Mouse (Mus musculus) heart, embryonic 16.5 days (tissue): Measurements from ENCODE around the gene Slc27a2. TPM values are rescaled to one million over a fixed set of nuclear protein-coding genes. Genes with fewer than 3 reads are reported as not detected.

Source experiments
- ATAC-seq: fragments of 200-750 bp; cut with Nextera tagmentation; replicated peaks from 2 replicates; pipeline ENCODE4 v1.8.0; 2017; ENCODE audit warnings: moderate number of reproducible peaks; ENCODE audit not compliant: insufficient read depth, low FRiP score; ENCODE audit errors: extremely low read depth
- H3K27ac ChIP-seq: fragments of 300-500 bp; sonication (generic); 2 replicates; pipeline ENCODE4 v1.5.1; 2014; ENCODE audit warnings: mild to moderate bottlenecking, low read length, control low read depth, moderate library complexity
- H3K27me3 ChIP-seq: fragments of 300-500 bp; sonication (generic); 2 replicates; pipeline ENCODE4 v1.6.1; 2014; ENCODE audit warnings: low read length, mixed read lengths; ENCODE audit not compliant: control insufficient read depth, insufficient read depth
- H3K36me3 ChIP-seq: fragments of 300-500 bp; sonication (generic); 2 replicates; pipeline ENCODE4 v1.6.1; 2014; ENCODE audit not compliant: control insufficient read depth, insufficient read depth
- H3K4me1 ChIP-seq: fragments of 300-500 bp; sonication (generic); 2 replicates; pipeline ENCODE4 v1.6.1; 2014; ENCODE audit warnings: low read length, mixed read lengths; ENCODE audit not compliant: control insufficient read depth, insufficient read depth
- H3K4me2 ChIP-seq: fragments of 300-500 bp; sonication (generic); 2 replicates; pipeline ENCODE4 v1.6.1; 2014; ENCODE audit warnings: low read depth, mild to moderate bottlenecking, control low read depth, low read length
- H3K4me3 ChIP-seq: fragments of 300-500 bp; sonication (generic); 2 replicates; pipeline ENCODE4 v1.5.1; 2014; ENCODE audit warnings: mild to moderate bottlenecking, control low read depth, low read length
- H3K9ac ChIP-seq: fragments of 300-500 bp; sonication (generic); 2 replicates; pipeline ENCODE4 v1.6.1; 2014; ENCODE audit warnings: low read length, control low read depth
- H3K9me3 ChIP-seq: fragments of 300-500 bp; sonication (generic); replicated peaks from 2 replicates; pipeline ENCODE4 v1.6.1; 2016; ENCODE audit warnings: low read length; ENCODE audit not compliant: control insufficient read depth
- WGBS: fragments of 180-500 bp; shearing (Covaris S2); extraction: QIAGEN DNeasy Blood & Tissue Kit; methylation state at CpG from one replicate; pipeline ENCODE4 v1.1.7; 2014; 5-methylcytosine and 5-hydroxymethylcytosine counted together
- polyA plus RNA-seq: library from polyadenylated mRNA; unstranded; fragments of >200 nt; fragmentation: Nextera tagmentation; extraction: Ambion mirVana; gene quantifications from 2 replicates; pipeline ENCODE4 v1.2.1, GENCODE M21; 2015

Gene Slc27a2
- polyA plus RNA-seq, 1 experiment from 2014 or later: 0.80 TPM

- peak overlapping the region; percentile 72 for H3K9ac ChIP-seq
- WGBS: 20% methylated on average over 26 of the region's 26 CpGs
- no peaks in the 10 kb centered on the region for H3K27me3 ChIP-seq
- no peaks in the 10 kb centered on the region for H3K36me3 ChIP-seq
- no peaks in the 10 kb centered on the region for H3K9me3 ChIP-seq
- H3K4me1 ChIP-seq: 0 out of 2 replicates have a peak, but pooled peaks cover 2% of the 10 kb centered on the region
- H3K27ac ChIP-seq: no peak overlapping the region
- H3K4me2 ChIP-seq: peak overlapping the region; percentile 86
- H3K4me3 ChIP-seq: peak overlapping the region; percentile 52
- ATAC-seq: peak; percentile 35; the same call in 1 of the 2 replicates
Measured at GRCm38 (mm10) chr2:126593831-126594610, 41.8 kb downstream of the Slc27a2 start.

GRCm38 (mm10) chr2:126596347-126597072, 44.3 kb downstream of the Slc27a2 start:
- Histone ChIP-seq H3K9me3 (no peaks in the 10 kb centered on the region), H3K4me3 (no peak overlapping the region), H3K27ac (no peak overlapping the region), H3K27me3 (no peaks in the 10 kb centered on the region), H3K36me3 (no peaks in the 10 kb centered on the region), H3K4me2 (no peak overlapping the region), H3K9ac (no peak overlapping the region), H3K4me1 (0 out of 2 replicates have a peak, but pooled peaks cover 2% of the 10 kb centered on the region)
- no peak for ATAC-seq
- 89% methylated on average over 7 of the region's 7 CpGs for WGBS

DNA sequence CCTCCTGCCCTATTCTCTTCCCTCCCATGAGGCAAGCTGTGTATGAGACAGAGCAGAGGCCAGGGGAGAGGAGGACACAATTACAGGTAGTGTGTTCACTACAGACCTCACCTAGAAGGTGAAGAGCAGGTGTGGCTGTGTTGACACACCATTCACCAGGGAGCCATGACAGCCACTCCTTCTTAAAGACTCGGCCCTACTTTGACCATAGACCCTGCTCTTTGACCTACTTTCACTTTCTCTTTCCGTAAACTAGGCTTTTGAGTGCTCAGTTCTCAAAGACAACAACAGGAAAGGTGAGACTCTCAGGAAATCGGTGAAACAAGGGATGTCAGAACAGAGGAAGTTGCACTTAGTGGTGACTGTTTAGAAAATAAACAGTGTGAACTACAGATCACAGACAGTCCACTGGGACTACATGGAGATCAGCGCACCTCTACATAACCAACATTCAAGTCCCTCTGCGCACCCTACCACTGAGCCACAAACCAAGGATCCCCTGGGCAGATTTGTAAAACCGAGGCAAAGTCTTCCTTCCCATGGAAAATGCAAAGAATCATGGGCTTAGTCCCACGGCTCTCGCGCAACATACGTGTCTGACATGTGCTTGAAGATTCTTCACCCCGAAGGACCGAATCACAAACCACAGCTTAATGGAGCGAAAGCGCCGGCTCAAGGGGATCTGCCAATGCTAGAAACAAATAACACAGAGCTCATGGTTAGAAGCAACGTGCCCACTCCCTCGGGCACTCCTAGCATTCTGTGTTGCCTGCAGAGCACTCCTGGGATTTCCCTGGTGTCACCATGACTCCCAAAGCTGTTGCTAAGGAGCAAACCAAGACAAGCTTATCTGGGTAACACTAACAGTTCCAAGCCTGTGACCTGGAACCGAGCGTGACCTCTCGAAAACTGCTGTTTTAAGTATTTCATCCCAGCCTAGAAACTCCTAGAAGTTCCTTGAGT, 45.4 kb downstream of the Slc27a2 start:
- no peak overlapping the region for H3K4me3 ChIP-seq
- H3K4me2 ChIP-seq: peak overlapping the region; percentile 40
- H3K27ac ChIP-seq: no peak overlapping the region
- 75% methylated on average over 20 of the region's 20 CpGs for WGBS
- H3K27me3 ChIP-seq: no peaks in the 10 kb centered on the region
- H3K9me3 ChIP-seq: no peaks in the 10 kb centered on the region
- H3K4me1 ChIP-seq: 0 out of 2 replicates have a peak, but pooled peaks cover 2% of the 10 kb centered on the region
- no peaks in the 10 kb centered on the region for H3K36me3 ChIP-seq
- no peak overlapping the region for H3K9ac ChIP-seq
- ATAC-seq: no peak

DNA sequence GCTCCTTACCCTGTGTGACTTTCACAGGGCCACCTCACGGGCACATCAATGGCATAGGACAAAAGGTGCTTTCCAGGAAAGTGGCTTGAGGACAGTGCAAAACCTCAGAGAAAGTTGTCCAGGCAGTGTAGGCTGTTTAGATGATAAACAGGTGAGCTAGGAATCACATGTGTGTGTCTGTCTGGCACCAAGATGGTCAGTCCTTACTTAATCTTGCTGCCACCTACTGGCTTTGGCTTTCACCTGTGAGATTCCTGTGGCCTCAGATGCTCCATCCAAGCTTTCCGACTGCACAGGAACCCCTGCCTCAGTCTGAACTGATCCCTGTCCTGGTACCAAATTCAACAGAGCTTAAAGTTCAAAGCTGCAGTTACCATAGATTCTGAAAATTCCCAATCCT, 46.2 kb downstream of the Slc27a2 start:
- H3K36me3 ChIP-seq: no peaks in the 10 kb centered on the region
- no peak overlapping the region for H3K27ac ChIP-seq
- H3K4me1 ChIP-seq: 0 out of 2 replicates have a peak, but pooled peaks cover 2% of the 10 kb centered on the region
- no peak overlapping the region for H3K4me2 ChIP-seq
- H3K9ac ChIP-seq: no peak overlapping the region
- no peaks in the 10 kb centered on the region for H3K27me3 ChIP-seq
- WGBS: 43% methylated on average over 2 of the region's 2 CpGs
- no peaks in the 10 kb centered on the region for H3K9me3 ChIP-seq
- H3K4me3 ChIP-seq: no peak overlapping the region
- ATAC-seq: no peak

GRCm38 (mm10) chr2:126599005-126599404, 46.8 kb downstream of the Slc27a2 start:
- no peak overlapping the region for H3K9ac ChIP-seq

DNA sequence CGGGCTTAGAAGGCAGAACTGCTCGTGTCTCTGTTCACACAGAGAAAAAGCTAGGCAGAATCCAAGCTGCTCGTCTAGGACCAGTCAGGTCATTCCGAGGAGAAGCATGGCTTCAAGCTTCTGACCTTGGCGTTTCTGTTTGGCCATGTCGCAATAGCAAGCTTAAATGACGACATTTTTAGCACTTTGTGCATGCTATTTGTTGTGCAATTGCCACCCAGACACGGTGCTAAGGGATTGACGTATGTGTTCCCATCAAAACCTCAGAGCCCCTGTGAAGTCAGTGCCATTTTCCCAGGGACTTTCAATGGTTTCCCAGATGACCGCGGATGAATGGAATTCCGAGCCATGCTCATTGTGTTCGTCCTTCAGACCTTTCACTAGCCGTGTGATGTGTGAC, 48.3 kb downstream of the Slc27a2 start:
- ATAC-seq: no peak
- H3K4me1 ChIP-seq: 0 out of 2 replicates have a peak, but pooled peaks cover 2% of the 10 kb centered on the region

More at GRCm38 (mm10) chr2:126599005-126599404, 46.8 kb downstream of the Slc27a2 start:
- H3K4me2 ChIP-seq: 0 out of 2 replicates have a peak overlapping the region, but pooled peaks have one; percentile 2
- ATAC-seq: peak; percentile 57; the same call in 1 of the 2 replicates
- WGBS: 11% methylated on average over 3 of the region's 3 CpGs
- no peaks in the 10 kb centered on the region for H3K27me3 ChIP-seq
- H3K4me3 ChIP-seq: no peak overlapping the region
- H3K36me3 ChIP-seq: no peaks in the 10 kb centered on the region
- H3K27ac ChIP-seq: no peak overlapping the region
- H3K4me1 ChIP-seq: 0 out of 2 replicates have a peak, but pooled peaks cover 2% of the 10 kb centered on the region
- no peaks in the 10 kb centered on the region for H3K9me3 ChIP-seq

DNA sequence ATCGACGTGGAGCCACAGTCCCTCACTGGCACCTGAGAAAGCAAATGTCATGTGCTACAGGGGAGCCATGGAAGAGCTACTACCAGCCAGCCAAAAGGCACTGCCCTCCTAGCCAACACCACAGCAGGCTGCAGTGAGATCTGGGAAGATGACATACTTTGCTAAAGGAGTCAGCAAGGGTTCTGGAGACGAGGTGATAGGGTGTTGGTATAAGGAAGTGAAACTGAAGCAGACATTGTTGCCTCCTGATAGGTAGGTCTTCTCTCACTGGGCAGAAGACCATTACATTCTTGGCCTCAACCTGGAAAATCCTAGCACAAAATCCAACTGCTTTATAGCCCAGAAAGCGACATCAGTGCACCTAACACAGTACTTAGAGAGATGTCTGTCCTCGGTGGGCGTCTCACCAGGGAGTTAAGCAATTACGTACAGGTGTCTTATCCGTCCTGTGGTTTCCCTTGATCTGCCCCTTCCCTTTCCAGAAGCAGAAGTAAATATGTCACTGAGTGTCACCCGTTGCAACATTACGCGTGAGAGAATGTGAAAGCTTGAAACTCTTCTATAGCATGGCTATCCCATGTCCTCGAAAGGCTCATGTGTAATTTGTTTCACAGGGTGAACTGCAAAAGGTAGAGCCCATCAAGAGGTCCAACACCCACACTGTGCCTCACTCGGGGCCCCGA, 49.9 kb downstream of the Slc27a2 start:
- Histone ChIP-seq H3K27ac (no peak overlapping the region), H3K36me3 (no peaks in the 10 kb centered on the region), H3K9me3 (no peaks in the 10 kb centered on the region), H3K4me3 (no peak overlapping the region), H3K4me2 (no peak overlapping the region), H3K4me1 (peaks cover 7% of the 10 kb centered on the region), H3K27me3 (no peaks in the 10 kb centered on the region), H3K9ac (no peak overlapping the region)
- 79% methylated on average over 14 of the region's 14 CpGs for WGBS
- no peak for ATAC-seq

More for the DNA sequence above, 48.3 kb downstream of the Slc27a2 start:
- Histone ChIP-seq H3K36me3 (no peaks in the 10 kb centered on the region), H3K27ac (no peak overlapping the region), H3K4me3 (no peak overlapping the region), H3K4me2 (no peak overlapping the region), H3K9me3 (no peaks in the 10 kb centered on the region), H3K27me3 (no peaks in the 10 kb centered on the region), H3K9ac (no peak overlapping the region)
- WGBS: 76% methylated on average over 14 of the region's 14 CpGs

GRCm38 (mm10) chr2:126606061-126606687, 54.0 kb downstream of the Slc27a2 start:
- Histone ChIP-seq H3K4me3 (no peak overlapping the region), H3K27me3 (no peaks in the 10 kb centered on the region), H3K36me3 (no peaks in the 10 kb centered on the region), H3K4me2 (no peak overlapping the region), H3K27ac (no peak overlapping the region), H3K4me1 (peaks cover 8% of the 10 kb centered on the region), H3K9me3 (no peaks in the 10 kb centered on the region), H3K9ac (no peak overlapping the region)
- ATAC-seq: no peak
- 57% methylated on average over 15 of the region's 15 CpGs for WGBS
